Mouse (Mus musculus) large intestine, adult 2 months (tissue): ENCODE measurements around the gene Jdp2. TPM values are rescaled to one million over a fixed set of nuclear protein-coding genes. Genes with fewer than 3 reads are reported as not detected.

Experiments
- DNase-seq: peaks from one replicate; pipeline ENCODE4 v3.0.0-alpha.2; 2012; ENCODE audit warnings: low read depth, low spot score
- WGBS: fragments of 180-500 bp; shearing (Covaris S2); methylation state at CpG from one replicate; pipeline ENCODE4 v1.1.7; 2018; 5-methylcytosine and 5-hydroxymethylcytosine counted together
- polyA plus RNA-seq: library from polyadenylated mRNA; depleted of rRNA; stranded (reverse); fragments of >200 nt; gene quantifications from 2 replicates; pipeline ENCODE4 v1.2.3, GENCODE M21; 2012; rRNA removed

The Jdp2 gene
- 5.4 and 9.5 TPM in 2 replicates for polyA plus RNA-seq

GRCm38 (mm10) chr12:85598611-85599477, at the start of gene Jdp2:
Gene Jdp2, plus strand, starts transcription at chr12:85599027.
- DNase-seq, result no peak
- 2% methylated on average over 77 of the region's 90 CpGs for WGBS

DNA sequence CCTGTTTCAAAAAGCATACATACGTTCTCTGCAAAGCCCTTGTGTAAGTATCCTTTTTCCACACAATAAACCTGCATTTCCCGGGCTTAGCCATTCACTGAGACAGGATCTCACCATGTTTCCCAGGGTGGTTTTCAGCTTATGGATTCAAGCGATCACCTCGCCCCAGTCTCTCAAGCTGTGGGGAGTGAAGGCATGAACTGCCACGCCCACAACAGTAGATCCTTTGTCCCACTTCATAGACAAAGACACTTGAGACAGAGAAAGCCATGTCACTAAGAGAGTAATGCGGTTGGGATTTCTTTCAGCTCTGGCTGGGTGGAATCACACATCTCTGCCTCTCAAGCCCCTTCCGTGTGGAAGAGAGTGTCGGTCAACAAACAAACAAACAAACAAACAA, 49.2 kb upstream of the Jdp2 start:
- 74% methylated on average over 8 of the region's 8 CpGs for WGBS
- no peak for DNase-seq

DNA sequence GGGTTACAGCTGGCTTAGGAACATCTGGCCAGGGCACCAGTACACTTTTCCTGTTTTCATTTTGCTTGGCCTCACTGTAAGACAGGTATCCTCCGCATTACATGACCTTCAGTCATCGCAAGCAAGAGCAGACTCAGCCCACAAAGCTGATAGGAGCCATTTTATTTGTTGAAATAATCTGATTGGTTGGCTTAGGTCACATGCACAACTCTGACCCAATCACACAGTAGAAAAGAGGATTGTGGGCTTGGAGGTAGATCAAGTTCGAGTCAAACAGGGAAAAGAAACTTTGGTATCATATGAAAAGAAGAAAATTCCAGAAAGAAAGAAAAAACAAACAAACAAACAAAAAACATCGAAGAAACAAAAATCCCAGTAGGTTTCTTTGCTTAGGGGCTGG, 48.4 kb upstream of the Jdp2 start:
- 88% methylated on average over 4 of the region's 4 CpGs for WGBS

DNA sequence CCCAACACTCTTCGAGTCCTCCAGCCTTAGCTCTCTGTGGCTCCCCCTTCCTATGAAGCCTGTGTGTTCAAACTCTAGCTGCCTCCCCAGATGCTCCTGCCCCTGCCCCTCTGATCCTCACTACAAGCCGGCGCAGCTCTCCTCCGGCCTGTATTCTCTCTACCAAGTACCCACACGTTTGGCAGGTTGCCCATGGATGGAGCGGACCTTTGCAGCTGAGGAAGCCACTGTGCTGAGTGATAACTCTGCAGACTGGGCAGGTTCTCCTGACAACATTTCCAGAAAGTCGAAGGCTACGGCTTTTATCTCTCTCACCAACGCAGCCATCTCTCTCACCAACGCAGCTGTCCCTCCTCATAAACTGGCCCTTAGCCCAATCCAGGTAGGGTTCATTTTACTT, 39.5 kb upstream of the Jdp2 start:
- no peak for DNase-seq
- WGBS, result 76% methylated on average over 10 of the region's 10 CpGs

More for the DNA sequence above, 48.4 kb upstream of the Jdp2 start:
- no peak for DNase-seq

DNA sequence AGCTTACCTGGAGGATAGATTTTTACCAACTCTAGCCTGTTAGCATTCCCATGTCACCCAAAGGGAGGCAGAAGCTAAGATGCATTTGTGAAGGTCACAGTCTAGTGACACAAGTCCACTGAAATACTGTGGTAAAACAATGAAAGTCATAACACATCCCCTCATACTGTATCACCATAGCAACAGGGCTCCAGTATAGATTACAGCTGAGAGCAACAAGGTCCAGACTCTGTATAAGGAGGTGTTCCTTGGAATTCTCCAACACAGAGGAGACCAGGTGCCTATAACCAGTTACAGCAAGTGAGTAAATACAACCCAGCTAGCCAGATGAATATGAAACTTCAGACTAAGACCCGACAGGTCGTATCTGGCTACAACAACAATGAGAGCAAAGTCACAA, 33.4 kb upstream of the Jdp2 start:
- no peak for DNase-seq
- WGBS, result 78% methylated on average over 2 of the region's 2 CpGs

DNA sequence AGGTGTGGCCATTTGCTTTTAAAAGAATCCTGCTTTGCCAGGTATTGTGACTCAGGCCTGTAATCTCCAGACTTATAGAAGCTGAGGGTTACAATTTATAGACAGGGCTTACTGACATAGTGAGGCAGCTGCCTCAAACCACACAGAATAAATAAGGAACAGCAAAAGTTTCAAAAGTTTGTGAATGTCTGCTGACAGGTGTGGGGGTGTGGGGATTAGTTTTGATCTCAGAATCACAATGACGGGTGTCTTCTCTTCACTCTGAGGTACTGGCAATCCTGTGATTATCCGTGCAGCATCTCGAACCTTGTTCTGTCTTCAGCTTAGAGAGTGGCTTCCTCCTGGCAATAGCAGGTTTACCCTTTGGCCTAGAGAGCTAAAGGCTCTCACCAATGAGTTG, 30.5 kb upstream of the Jdp2 start:
- 71% methylated on average over 3 of the region's 3 CpGs for WGBS
- DNase-seq, result no peak

DNA sequence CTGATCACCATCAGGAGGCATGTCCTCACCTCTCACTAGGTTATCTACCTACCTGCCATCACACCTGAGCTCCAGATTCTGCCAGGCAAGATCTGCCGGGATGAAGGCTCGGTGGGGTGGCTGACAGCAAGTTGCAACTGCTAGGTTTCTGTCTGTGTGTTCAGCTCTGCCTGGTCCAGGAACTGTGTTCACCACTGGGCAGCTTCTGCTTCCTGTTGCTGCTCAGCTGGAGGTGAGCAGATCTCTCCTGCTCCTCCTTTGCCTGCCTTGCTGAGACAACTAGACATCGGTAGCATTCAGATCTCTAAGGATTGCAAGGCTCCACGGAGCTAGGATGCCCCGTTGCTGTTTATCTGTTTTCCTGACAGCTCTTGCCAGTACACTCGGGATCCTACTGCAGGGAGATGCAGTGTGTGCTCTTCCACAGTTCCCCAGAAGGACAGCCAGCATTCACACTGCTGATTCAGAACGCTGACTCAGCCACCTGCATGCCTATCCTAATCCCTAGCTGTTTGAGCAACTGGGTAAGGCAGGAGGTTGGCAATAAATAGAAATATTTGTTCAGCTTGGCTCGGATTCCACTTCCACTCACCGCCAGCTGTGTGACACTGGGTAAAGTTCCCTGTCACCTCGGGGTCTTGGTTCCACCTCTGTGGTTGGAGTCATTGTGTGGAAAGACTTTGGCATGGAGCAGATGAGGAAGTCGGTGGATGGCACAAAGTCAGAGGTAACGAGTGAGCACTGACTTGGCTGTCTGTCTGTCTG, 29.3 kb upstream of the Jdp2 start:
- WGBS, result 30% methylated on average over 12 of the region's 12 CpGs
- no peak for DNase-seq

- WGBS, result 76% methylated on average over 1 of the region's 1 CpGs
- DNase-seq, result no peak
Measured at GRCm38 (mm10) chr12:85570158-85570540, 28.7 kb upstream of the Jdp2 start.

DNA sequence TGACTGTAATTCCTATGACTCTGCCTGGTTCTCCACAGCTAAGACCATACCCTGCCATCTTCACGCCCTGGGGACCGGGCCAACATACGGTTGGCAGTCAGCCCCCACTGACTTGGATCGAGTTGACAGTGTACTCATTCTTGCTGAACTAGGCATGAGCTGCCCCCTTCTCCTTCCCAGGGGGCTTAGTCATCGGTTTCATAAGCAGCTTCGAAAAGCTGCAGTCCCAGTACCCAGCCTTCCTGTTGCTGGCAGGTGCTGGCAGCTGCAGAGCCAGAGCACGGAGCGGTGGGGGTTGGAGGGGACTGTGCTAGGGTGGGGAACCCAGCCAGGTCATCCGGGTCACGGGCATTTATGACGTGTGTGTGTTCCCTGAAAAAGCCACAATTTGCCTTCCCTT, 27.5 kb upstream of the Jdp2 start:
- WGBS, result 44% methylated on average over 11 of the region's 11 CpGs
- DNase-seq, result no peak

- DNase-seq, result no peak
- 48% methylated on average over 10 of the region's 10 CpGs for WGBS
Measured at GRCm38 (mm10) chr12:85572047-85572475, 26.8 kb upstream of the Jdp2 start.

- WGBS, result 45% methylated on average over 6 of the region's 6 CpGs
- no peak for DNase-seq
Measured at GRCm38 (mm10) chr12:85574806-85575495, 23.9 kb upstream of the Jdp2 start.

DNA sequence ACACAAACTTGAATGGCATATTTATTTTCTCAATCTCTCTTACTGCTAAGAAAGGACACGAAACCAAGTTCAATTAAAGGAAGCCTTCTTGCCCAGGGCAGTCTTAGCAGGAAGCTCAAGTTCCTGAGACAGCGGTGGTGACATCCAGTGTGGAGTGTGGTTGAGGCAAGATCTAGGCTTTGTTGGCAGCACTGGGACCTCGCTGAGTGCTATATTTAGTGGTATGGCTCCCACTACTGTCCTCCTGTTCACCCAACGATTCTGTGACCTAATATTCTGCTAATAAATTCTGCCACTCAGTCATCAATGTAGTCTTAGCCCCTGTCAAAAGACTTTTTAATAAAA, 23.4 kb upstream of the Jdp2 start:
- no peak for DNase-seq

GRCm38 (mm10) chr12:85581261-85582066, 17.4 kb upstream of the Jdp2 start:
- WGBS, result 60% methylated on average over 15 of the region's 15 CpGs
- no peak for DNase-seq

More for the DNA sequence above, 23.4 kb upstream of the Jdp2 start:
- WGBS, result 69% methylated on average over 4 of the region's 4 CpGs

- WGBS, result 91% methylated on average over 5 of the region's 5 CpGs
Measured at GRCm38 (mm10) chr12:85582067-85582316, 16.8 kb upstream of the Jdp2 start.

DNA sequence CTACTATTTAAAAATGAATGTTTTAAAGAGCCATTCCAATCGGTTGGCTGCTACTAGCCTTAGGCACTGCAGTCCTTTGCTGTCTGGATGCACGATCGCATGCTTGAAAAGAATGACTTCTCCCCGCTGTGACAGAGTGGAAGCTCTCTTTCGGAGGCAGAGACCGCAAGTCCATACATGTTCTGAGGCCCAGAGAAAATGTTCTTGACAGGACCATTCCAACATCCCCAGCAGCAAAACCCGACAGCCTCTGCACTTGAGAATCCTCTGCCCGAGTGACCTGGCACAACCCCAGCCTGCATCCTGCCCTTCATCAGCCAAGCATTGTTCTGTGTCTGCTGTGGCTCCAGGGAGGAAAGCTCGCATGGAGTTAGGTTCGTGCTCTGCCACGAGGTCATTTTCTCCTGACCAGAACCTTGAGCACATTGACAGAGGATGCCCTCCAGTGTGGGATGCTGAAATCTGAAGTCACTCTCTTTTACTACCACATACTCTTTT, 13.0 kb upstream of the Jdp2 start:
- WGBS, result 75% methylated on average over 11 of the region's 11 CpGs
- no peak for DNase-seq

More at GRCm38 (mm10) chr12:85582067-85582316, 16.8 kb upstream of the Jdp2 start:
- DNase-seq, result no peak

DNA sequence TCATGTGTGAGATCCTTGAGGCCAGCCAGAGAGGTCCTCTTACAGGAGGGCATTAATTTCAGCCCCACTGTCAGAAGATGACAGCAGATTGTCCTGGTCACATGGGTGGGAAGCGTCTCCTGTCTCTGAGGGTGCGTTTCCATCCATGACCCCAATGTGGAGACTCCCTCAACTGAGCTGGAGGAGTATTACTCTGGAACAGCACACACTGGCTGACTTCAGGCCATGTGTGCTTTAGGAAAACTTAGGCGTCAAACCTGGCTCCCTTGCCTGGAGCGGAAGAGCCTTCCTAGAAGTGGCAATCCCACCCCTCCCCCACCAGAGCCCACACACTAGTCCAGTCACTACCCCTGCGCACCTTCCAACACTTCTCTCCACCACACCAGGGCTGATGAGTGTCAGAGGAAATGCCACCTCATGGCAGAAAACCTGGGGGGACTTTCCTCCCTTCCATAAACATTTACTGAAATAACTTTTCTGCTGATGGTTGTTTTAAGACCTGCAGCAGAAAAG, 8.9 kb upstream of the Jdp2 start:
- 56% methylated on average over 5 of the region's 5 CpGs for WGBS
- no peak for DNase-seq

- 69% methylated on average over 9 of the region's 9 CpGs for WGBS
- no peak for DNase-seq
Measured at GRCm38 (mm10) chr12:85592943-85593342, 5.9 kb upstream of the Jdp2 start.

GRCm38 (mm10) chr12:85594390-85594789, 4.4 kb upstream of the Jdp2 start:
- WGBS, result 86% methylated on average over 2 of the region's 2 CpGs
- DNase-seq, result no peak

GRCm38 (mm10) chr12:85598053-85598452, 774 bp upstream of the Jdp2 start:
- no peak for DNase-seq
- WGBS, result 28% methylated on average over 11 of the region's 11 CpGs
